Mouse (Mus musculus) heart, postnatal 0 days (tissue): Measurements from ENCODE around the gene Sim1. TPM values are rescaled to one million over a fixed set of nuclear protein-coding genes. Genes with fewer than 3 reads are reported as not detected.

ENCODE experiments used
- ATAC-seq: fragments of 200-750 bp; cut with Nextera tagmentation; 2 replicates; pipeline ENCODE4 v1.8.0; 2017; ENCODE audit warnings: low read depth, moderate number of reproducible peaks, moderate library complexity; ENCODE audit not compliant: insufficient read depth
- DNase-seq: peaks from one replicate; pipeline ENCODE4 v3.0.0-alpha.2; 2016; ENCODE audit warnings: low spot score
- H3K27ac ChIP-seq: fragments of 300-500 bp; sonication (generic); 2 replicates; pipeline ENCODE4 v1.5.1; 2014; ENCODE audit warnings: low read depth, mild to moderate bottlenecking
- H3K27me3 ChIP-seq: fragments of 300-500 bp; sonication (generic); 2 replicates; pipeline ENCODE4 v1.6.1; 2014; ENCODE audit warnings: low read length, mixed read lengths; ENCODE audit not compliant: control insufficient read depth, insufficient read depth
- H3K36me3 ChIP-seq: fragments of 300-500 bp; sonication (generic); replicated peaks from 2 replicates; pipeline ENCODE4 v1.6.1; 2014; ENCODE audit warnings: low read length, mixed read lengths; ENCODE audit not compliant: control insufficient read depth, insufficient read depth
- H3K4me1 ChIP-seq: fragments of 300-500 bp; sonication (generic); 2 replicates; pipeline ENCODE4 v1.6.1; 2014; ENCODE audit warnings: antibody characterized with exemption; ENCODE audit not compliant: control insufficient read depth, insufficient read depth
- H3K4me2 ChIP-seq: fragments of 300-500 bp; sonication (generic); 2 replicates; pipeline ENCODE4 v1.6.1; 2014; ENCODE audit warnings: low read depth, mild to moderate bottlenecking, low read length, moderate library complexity
- H3K4me3 ChIP-seq: fragments of 300-500 bp; sonication (generic); 2 replicates; pipeline ENCODE4 v1.5.1; 2014; ENCODE audit warnings: low read depth, low read length
- H3K9ac ChIP-seq: fragments of 300-500 bp; sonication (generic); replicated peaks from 2 replicates; pipeline ENCODE4 v1.6.1; 2014; ENCODE audit warnings: low read depth, low read length, mixed read lengths
- H3K9me3 ChIP-seq: fragments of 300-500 bp; sonication (generic); replicated peaks from 2 replicates; pipeline ENCODE4 v1.6.1; 2016; ENCODE audit warnings: low read length; ENCODE audit not compliant: control insufficient read depth
- CTCF ChIP-seq: IDR thresholded peaks from 2 replicates; pipeline ENCODE4 v1.5.1; 2016; ENCODE audit warnings: antibody characterized with exemption, control low read depth, low read depth
- EP300 ChIP-seq: IDR thresholded peaks from 2 replicates; pipeline ENCODE4 v1.6.1; 2016; ENCODE audit warnings: antibody characterized with exemption, low read depth
- WGBS: fragments of 180-500 bp; shearing (Covaris S2); extraction: QIAGEN DNeasy Blood & Tissue Kit; methylation state at CpG from one replicate; pipeline ENCODE4 v1.1.7; 2014; 5-methylcytosine and 5-hydroxymethylcytosine counted together
- polyA plus RNA-seq: library from polyadenylated mRNA; unstranded; fragments of >200 nt; fragmentation: Nextera tagmentation; extraction: Ambion mirVana; gene quantifications from 2 replicates; pipeline ENCODE4 v1.2.1, GENCODE M21; 2015
- total RNA-seq: library from RNA; depleted of rRNA; stranded (reverse); fragments of >200 nt; gene quantifications from 2 replicates; pipeline ENCODE4 v1.2.3, GENCODE M21; 2014; ENCODE audit warnings: low replicate concordance

The Sim1 gene
- total and polyA plus RNA-seq, 2 experiments from 2014 or later, result not detected

GRCm38 (mm10) chr10:50895091-50895790, 687 bp downstream of the Sim1 start:
- DNase-seq, result no peak
- TF ChIP-seq CTCF (no peak), EP300 (no peak)
- Histone ChIP-seq H3K27ac (no peak overlapping the region), H3K4me3 (peak overlapping the region; percentile 41), H3K36me3 (no peaks in the 10 kb centered on the region), H3K27me3 (peaks cover 100% of the 10 kb centered on the region), H3K9me3 (no peaks in the 10 kb centered on the region), H3K4me2 (peak overlapping the region; percentile 54), H3K4me1 (0 out of 2 replicates have a peak, but pooled peaks cover 4% of the 10 kb centered on the region), H3K9ac (no peak overlapping the region)
- 1% methylated on average over 44 of the region's 44 CpGs for WGBS
- ATAC-seq, result no peak

- DNase-seq, result no peak
- H3K27me3 ChIP-seq, result peaks cover 100% of the 10 kb centered on the region
Measured at GRCm38 (mm10) chr10:50895881-50896766, 1.6 kb downstream of the Sim1 start.

GRCm38 (mm10) chr10:50896767-50897390, 2.3 kb downstream of the Sim1 start:
- no peak for ATAC-seq
- Histone ChIP-seq H3K27me3 (peaks cover 100% of the 10 kb centered on the region), H3K36me3 (no peaks in the 10 kb centered on the region), H3K4me2 (no peak overlapping the region), H3K4me1 (0 out of 2 replicates have a peak, but pooled peaks cover 4% of the 10 kb centered on the region), H3K9me3 (no peaks in the 10 kb centered on the region), H3K4me3 (no peak overlapping the region), H3K9ac (no peak overlapping the region), H3K27ac (no peak overlapping the region)
- 12% methylated on average over 3 of the region's 3 CpGs for WGBS
- no peak for DNase-seq
- no peak for TF ChIP-seq CTCF
- no peak for TF ChIP-seq EP300

More at GRCm38 (mm10) chr10:50895881-50896766, 1.6 kb downstream of the Sim1 start:
- Histone ChIP-seq H3K4me3 (no peak overlapping the region), H3K9me3 (no peaks in the 10 kb centered on the region), H3K9ac (no peak overlapping the region), H3K36me3 (no peaks in the 10 kb centered on the region), H3K4me1 (0 out of 2 replicates have a peak, but pooled peaks cover 4% of the 10 kb centered on the region), H3K27ac (no peak overlapping the region), H3K4me2 (no peak overlapping the region)
- no peak for TF ChIP-seq EP300
- no peak for TF ChIP-seq CTCF
- 10% methylated on average over 21 of the region's 21 CpGs for WGBS
- no peak for ATAC-seq

- H3K36me3 ChIP-seq, result no peaks in the 10 kb centered on the region
- H3K27ac ChIP-seq, result no peak overlapping the region
- DNase-seq (no peak), ATAC-seq (no peak)
- H3K9ac ChIP-seq, result no peak overlapping the region
- peak; percentile 24 for TF ChIP-seq CTCF
- TF ChIP-seq EP300, result no peak
- H3K4me3 ChIP-seq, result peak overlapping the region; percentile 13; the same call in 1 of the 2 replicates
- H3K4me1 ChIP-seq, result 0 out of 2 replicates have a peak, but pooled peaks cover 4% of the 10 kb centered on the region
- no peak overlapping the region for H3K4me2 ChIP-seq
- no peaks in the 10 kb centered on the region for H3K9me3 ChIP-seq
- 5% methylated on average over 32 of the region's 32 CpGs for WGBS
- peaks cover 100% of the 10 kb centered on the region for H3K27me3 ChIP-seq
Measured at GRCm38 (mm10) chr10:50897530-50898471, 3.2 kb downstream of the Sim1 start.
